Mouse (Mus musculus) heart, adult 2 months (tissue): Measurements from ENCODE around the gene Birc6.

Source experiments
- CTCF ChIP-seq: fragments of 200-600 bp; IDR thresholded peaks from 2 replicates; pipeline ENCODE4 v1.8.1; 2022; ENCODE audit warnings: antibody characterized with exemption, mild to moderate bottlenecking, moderate library complexity
- POLR2A ChIP-seq: fragments of 200-500 bp; IDR thresholded peaks from 2 replicates; pipeline ENCODE4 v1.6.1; 2011; ENCODE audit warnings: mild to moderate bottlenecking, low read depth, low read length, control low read depth; ENCODE audit not compliant: insufficient read depth

- no peak for TF ChIP-seq CTCF
- TF ChIP-seq POLR2A = no peak
Measured at GRCm38 (mm10) chr17:74526806-74527653, 1.1 kb upstream of the Birc6 start.
